Mouse (Mus musculus): ENCODE measurements around the gene Uqcc1. TPM values are rescaled to one million over a fixed set of nuclear protein-coding genes. Genes with fewer than 3 reads are reported as not detected.

The Uqcc1 gene
- polyA plus RNA-seq, 1 experiment, result 24.0 TPM

DNA sequence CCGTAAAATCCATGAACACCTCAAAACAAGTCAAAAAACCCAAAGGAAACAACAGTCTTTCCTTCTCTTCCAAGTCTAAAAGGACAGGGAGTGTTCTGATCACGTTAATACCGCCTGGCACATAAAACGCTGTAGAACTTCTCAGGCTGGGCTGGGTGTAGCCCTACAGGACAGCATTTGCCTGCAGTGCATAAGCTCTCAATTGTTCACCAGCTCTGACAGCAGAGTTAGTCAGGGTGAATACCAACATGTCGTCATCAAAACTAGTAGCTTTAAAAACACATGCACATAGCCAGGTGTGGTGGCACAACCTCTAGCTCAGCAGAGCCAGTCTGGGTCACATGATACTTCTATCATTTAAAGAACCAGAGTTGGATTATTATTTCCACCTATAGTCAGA is 109.3 kb downstream of the Uqcc1 start:
- Histone ChIP-seq H3K4me3 (replicated peaks; ENCODE audit: extremely low read depth, low read depth, low read length) (no peak overlapping the region), H3K4me1 (ENCODE audit: control insufficient read depth, insufficient read depth, low read length) (peaks cover 8% of the 10 kb centered on the region)
- TF ChIP-seq POLR2A (IDR thresholded peaks at IDR 0.05; ENCODE audit: borderline replicate concordance, extremely low read depth, low read depth, low read length) (no peak), CTCF (IDR thresholded peaks at IDR 0.05; ENCODE audit: insufficient read depth, low read length) (no peak)
- no peak for DNase-seq
- WGBS, result 91% methylated on average over 5 of the region's 5 CpGs

DNA sequence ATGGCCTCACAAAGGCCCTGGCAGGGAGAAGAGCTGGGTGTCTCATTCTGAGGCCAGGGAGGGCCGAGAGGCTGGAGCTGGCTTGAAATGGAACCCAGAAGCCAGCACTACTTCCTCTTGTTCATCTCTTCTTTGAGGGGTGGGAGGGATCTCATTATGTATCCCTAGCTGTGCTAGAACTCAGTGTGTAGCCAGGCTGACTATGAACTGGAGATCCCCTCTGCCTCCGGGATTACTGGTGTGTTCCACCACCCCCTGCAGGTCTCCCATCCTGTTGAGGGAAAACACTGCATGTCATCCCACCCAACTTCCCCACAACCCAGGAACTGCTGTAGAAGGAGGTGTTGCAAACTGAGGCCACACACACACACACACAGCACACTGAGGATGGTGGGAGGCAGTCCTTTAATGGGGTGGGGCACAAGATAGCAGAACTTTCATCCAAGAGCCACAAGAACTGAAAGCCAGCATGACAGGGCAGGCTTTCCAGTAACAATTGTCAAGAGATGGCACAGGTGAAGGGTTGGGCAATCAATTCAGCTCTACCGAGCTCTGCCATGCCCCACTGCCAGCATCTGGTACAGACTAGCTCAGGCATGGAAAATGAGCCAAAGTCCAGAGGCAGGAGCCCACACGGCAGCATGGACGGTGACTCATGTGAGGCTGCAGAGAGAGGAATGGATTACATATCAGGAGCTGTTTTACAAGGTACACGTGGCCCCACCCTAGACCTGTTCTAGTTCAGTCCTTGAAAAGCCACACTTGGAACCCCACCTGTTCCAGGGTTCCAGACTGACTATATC is 110.5 kb downstream of the Uqcc1 start:
- no peak for DNase-seq
- WGBS, result 61% methylated on average over 6 of the region's 6 CpGs
- H3K4me1 ChIP-seq (ENCODE audit: control insufficient read depth, insufficient read depth, low read length), result peaks cover 6% of the 10 kb centered on the region
- H3K4me3 ChIP-seq (replicated peaks; ENCODE audit: extremely low read depth, low read depth, low read length), result peak overlapping the region; percentile 37
- no peak for TF ChIP-seq CTCF (IDR thresholded peaks at IDR 0.05; ENCODE audit: insufficient read depth, low read length)
- no peak for TF ChIP-seq POLR2A (IDR thresholded peaks at IDR 0.05; ENCODE audit: borderline replicate concordance, extremely low read depth, low read depth, low read length)

DNA sequence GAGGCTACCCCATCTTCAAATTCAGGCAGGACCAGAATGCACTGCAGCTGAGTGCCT is 110.9 kb downstream of the Uqcc1 start, which contains the start of gene BC029722:
BC029722 (minus strand) TSS at position 35 of the 57 bp plus-strand sequence.
- TF ChIP-seq CTCF (IDR thresholded peaks at IDR 0.05; ENCODE audit: insufficient read depth, low read length), result no peak
- TF ChIP-seq POLR2A (IDR thresholded peaks at IDR 0.05; ENCODE audit: borderline replicate concordance, extremely low read depth, low read depth, low read length), result no peak
- no peak for DNase-seq
- peak within 1 kb of the TSS; percentile 80 for H3K4me3 ChIP-seq (replicated peaks; ENCODE audit: extremely low read depth, low read depth, low read length)
- peaks cover 6% of the 10 kb centered on the region for H3K4me1 ChIP-seq (ENCODE audit: control insufficient read depth, insufficient read depth, low read length)

DNA sequence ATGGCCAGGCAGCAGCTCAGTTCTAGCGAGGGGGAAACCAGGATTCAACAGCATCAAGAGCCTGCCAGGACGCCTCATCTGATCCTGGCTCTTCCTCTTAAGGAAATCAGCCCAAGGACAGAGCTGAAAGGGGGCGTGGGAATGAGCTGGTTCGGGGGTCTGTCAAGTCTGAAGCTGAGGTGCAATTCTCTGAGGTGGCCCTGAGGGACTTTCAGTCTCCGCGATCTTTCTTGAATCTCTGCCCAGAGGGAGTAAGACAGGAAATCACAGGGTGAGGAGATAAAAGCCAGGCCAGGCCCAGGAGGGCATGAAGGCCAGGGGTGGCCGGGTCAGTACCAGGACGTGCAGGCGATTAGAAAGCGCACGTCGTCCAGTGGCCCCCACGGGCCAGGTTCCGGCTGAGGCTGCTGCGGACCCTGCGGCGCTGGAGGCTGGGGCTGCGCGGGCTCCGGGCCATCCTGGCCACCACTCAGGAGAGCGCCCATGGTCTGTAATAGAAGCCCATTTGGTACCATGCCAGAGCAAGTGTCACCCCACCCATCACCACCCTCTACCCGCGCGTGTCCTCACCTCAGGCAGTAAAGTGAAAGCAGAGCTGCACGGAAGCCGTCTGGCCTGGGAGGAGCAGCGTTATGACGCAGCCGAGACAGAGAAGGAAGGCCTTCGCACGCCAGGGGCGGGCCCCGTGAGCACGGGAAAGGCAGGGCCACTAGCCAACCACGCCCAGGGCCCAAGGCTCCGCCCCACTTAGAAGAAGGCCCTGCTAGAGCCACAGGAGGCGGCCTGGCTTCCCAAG is 111.3 kb downstream of the Uqcc1 start:
- peak overlapping the region; percentile 80 for H3K4me3 ChIP-seq (replicated peaks; ENCODE audit: extremely low read depth, low read depth, low read length)
- WGBS, result under 1% methylated on average over 37 of the region's 37 CpGs
- H3K4me1 ChIP-seq (ENCODE audit: control insufficient read depth, insufficient read depth, low read length), result peaks cover 6% of the 10 kb centered on the region
- TF ChIP-seq CTCF (IDR thresholded peaks at IDR 0.05; ENCODE audit: insufficient read depth, low read length), result no peak
- TF ChIP-seq POLR2A (IDR thresholded peaks at IDR 0.05; ENCODE audit: borderline replicate concordance, extremely low read depth, low read depth, low read length), result peak; percentile 97; the same call in 1 of the 2 replicates
- peak; percentile 95 for DNase-seq

DNA sequence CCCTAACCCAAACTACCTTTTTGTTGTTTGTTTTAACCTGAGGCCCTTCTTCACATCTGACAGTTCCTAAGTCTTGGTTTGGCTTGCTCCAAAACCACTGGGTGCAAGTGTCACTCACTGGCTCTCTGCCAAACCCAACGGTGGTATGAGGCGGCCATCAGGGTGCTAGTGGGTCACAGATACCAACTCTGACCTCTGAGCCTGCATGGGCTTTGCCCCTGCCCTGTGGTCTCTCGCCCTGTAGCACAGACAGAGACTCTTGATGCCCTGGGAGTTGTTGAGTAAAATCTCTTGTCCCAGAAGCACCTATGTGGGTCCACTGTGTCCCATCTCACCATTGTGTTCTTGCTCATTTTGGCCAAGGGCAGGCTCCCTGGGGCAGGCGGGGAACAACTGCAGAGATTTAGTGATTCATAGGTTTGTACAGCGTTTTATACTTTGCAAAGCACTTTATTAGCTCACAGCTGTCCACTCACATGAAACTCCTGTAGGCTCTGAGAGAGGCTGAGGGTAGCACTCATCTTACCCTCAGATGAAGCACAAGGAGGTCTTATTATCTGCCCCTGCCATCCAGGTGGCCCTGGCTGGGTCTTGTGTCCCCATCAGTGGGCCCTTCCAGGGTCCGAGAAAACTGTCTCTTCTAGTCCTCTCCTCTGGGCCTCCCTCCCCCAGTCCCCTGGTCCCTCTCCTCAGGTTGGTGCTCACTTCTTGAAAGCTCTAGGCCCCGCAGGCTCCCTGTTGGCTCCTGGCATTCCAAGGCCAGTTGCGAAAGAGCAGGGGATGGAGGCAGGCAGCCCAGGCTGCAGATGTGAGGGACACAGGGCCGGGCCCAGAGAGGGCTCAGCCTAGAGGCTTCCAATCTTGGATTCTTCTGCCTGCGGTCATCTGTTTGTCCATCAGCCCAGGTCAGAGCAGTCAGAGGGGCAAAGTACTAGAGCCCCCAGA is 112.5 kb downstream of the Uqcc1 start:
- Histone ChIP-seq H3K4me3 (replicated peaks; ENCODE audit: extremely low read depth, low read depth, low read length) (no peak overlapping the region), H3K4me1 (ENCODE audit: control insufficient read depth, insufficient read depth, low read length) (peaks cover 6% of the 10 kb centered on the region)
- WGBS, result 71% methylated on average over 10 of the region's 10 CpGs
- DNase-seq, result no peak
- no peak for TF ChIP-seq POLR2A (IDR thresholded peaks at IDR 0.05; ENCODE audit: borderline replicate concordance, extremely low read depth, low read depth, low read length)
- TF ChIP-seq CTCF (IDR thresholded peaks at IDR 0.05; ENCODE audit: insufficient read depth, low read length), result no peak

DNA sequence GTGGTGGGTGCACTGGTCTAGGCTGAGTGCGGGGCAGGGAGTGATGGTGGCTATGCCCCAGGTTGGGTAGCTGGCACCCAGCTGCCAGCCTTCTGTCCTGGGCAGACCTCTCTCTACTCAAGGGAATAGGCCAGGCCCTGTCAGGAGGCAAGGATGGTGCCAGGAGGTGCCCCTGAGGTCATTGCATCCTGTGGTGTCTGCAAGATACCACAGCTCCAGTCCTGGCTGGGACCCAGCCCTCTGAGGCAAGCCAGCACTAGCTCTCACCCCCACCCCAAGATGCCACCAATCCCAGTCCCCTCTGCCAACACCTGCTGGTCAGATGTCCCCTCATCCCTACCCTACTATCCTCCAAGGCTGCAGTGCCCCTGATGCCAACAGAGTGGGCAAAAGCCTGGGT is 113.9 kb downstream of the Uqcc1 start:
- peaks cover 6% of the 10 kb centered on the region for H3K4me1 ChIP-seq (ENCODE audit: control insufficient read depth, insufficient read depth, low read length)
- no peak for TF ChIP-seq CTCF (IDR thresholded peaks at IDR 0.05; ENCODE audit: insufficient read depth, low read length)
- no peak for TF ChIP-seq POLR2A (IDR thresholded peaks at IDR 0.05; ENCODE audit: borderline replicate concordance, extremely low read depth, low read depth, low read length)
- WGBS, result 92% methylated on average over 1 of the region's 1 CpGs
- no peak overlapping the region for H3K4me3 ChIP-seq (replicated peaks; ENCODE audit: extremely low read depth, low read depth, low read length)
- no peak for DNase-seq

DNA sequence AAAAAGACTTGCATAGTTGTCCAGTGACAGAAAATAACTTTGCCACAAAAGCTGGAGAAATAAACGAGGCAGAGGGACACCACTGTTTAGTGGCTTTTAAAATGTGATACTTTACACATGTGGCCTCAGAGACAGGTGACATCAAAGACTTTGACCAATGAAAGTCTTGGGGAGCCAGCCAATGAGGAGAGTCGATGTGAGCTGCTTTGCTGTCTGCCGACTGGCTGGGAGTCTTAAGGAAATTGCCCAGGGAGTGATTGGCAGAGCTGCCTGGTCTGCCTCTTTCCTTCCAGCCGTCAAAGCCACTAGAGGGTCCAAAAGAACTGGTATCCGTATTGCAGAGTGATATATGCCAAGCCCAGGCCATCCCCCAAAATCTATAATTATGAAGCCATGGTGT is 115.3 kb downstream of the Uqcc1 start:
- 27% methylated on average over 5 of the region's 5 CpGs for WGBS
- Histone ChIP-seq H3K4me3 (replicated peaks; ENCODE audit: extremely low read depth, low read depth, low read length) (no peak overlapping the region), H3K4me1 (ENCODE audit: control insufficient read depth, insufficient read depth, low read length) (peaks cover 6% of the 10 kb centered on the region)
- no peak for TF ChIP-seq POLR2A (IDR thresholded peaks at IDR 0.05; ENCODE audit: borderline replicate concordance, extremely low read depth, low read depth, low read length)
- no peak for TF ChIP-seq CTCF (IDR thresholded peaks at IDR 0.05; ENCODE audit: insufficient read depth, low read length)
- DNase-seq, result no peak

DNA sequence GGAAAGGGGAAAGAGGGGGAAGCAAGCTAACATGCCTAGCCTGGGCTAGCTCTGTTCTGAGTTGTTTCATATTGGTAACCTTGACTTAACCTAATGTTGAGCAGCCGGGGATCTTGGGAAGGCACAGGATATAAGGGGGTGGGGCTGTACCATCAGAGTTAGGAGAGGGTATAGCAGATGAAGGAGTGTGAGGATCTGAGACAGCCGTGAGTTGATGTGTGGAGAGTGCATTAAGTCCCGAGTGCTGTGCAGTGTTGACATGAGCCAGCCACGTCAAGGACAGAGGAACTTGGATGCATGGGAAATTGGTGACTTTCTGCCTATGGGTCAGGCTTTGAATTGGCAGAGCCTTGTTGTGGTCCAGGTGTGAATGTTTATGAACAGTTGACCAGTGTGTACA is 117.5 kb downstream of the Uqcc1 start:
- DNase-seq, result no peak
- no peak for TF ChIP-seq CTCF (IDR thresholded peaks at IDR 0.05; ENCODE audit: insufficient read depth, low read length)
- no peak for TF ChIP-seq POLR2A (IDR thresholded peaks at IDR 0.05; ENCODE audit: borderline replicate concordance, extremely low read depth, low read depth, low read length)
- no peak overlapping the region for H3K4me3 ChIP-seq (replicated peaks; ENCODE audit: extremely low read depth, low read depth, low read length)
- WGBS, result 70% methylated on average over 4 of the region's 4 CpGs
- H3K4me1 ChIP-seq (ENCODE audit: control insufficient read depth, insufficient read depth, low read length), result no peaks in the 10 kb centered on the region

DNA sequence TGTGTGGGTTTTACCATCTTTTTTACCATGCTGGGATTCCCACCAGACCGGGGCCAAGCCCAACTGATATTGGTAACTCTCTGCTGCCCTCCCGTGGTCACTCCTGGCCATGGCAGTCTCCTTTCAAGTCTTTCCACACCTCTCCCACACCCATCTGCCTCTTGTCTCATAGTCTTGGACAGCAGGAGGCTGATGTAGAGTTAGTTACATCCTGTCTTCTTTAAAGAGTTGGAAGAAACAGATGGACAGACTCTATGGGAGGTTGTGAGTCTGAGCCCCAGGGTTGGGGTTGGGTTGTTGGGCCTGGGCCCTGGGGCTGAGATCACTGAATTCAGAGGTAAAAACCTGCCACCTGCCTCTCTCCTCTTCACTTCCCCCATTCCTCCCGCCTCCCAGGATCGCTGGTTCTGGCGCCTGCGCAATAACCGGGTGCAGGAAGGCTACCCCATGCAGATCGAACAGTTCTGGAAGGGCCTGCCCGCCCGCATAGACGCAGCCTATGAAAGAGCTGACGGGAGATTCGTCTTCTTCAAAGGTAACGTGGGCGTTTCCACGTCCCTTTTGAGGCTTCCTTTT is 118.2 kb downstream of the Uqcc1 start:
- peak; percentile 76 for DNase-seq

More for the DNA sequence above, 118.2 kb downstream of the Uqcc1 start:
- Histone ChIP-seq H3K4me3 (replicated peaks; ENCODE audit: extremely low read depth, low read depth, low read length) (no peak overlapping the region), H3K4me1 (ENCODE audit: control insufficient read depth, insufficient read depth, low read length) (no peaks in the 10 kb centered on the region)
- WGBS, result 38% methylated on average over 16 of the region's 16 CpGs
- peak; percentile 98 for TF ChIP-seq CTCF (IDR thresholded peaks at IDR 0.05; ENCODE audit: insufficient read depth, low read length)
- TF ChIP-seq POLR2A (IDR thresholded peaks at IDR 0.05; ENCODE audit: borderline replicate concordance, extremely low read depth, low read depth, low read length), result no peak
